Mouse (Mus musculus) neural tube, embryonic 14.5 days (tissue): ENCODE measurements around the gene Prm1. TPM values are rescaled to one million over a fixed set of nuclear protein-coding genes. Genes with fewer than 3 reads are reported as not detected.
A peak's percentile ranks its signal among the peaks of the same experiment; 100 is the strongest.

ENCODE experiments used
- ATAC-seq: fragments of 200-750 bp; cut with Nextera tagmentation; 2 replicates; pipeline ENCODE4 v1.8.0; 2017; ENCODE audit warnings: low read depth, mild to moderate bottlenecking, moderate TSS enrichment, moderate library complexity
- H3K27ac ChIP-seq: fragments of 300-500 bp; sonication (generic); 2 replicates; pipeline ENCODE4 v1.5.1; 2014; ENCODE audit warnings: low read depth, mild to moderate bottlenecking, control low read depth, low read length, moderate library complexity, mixed read lengths
- H3K27me3 ChIP-seq: fragments of 300-500 bp; sonication (generic); 2 replicates; pipeline ENCODE4 v1.6.1; 2014; ENCODE audit warnings: low read length; ENCODE audit not compliant: control insufficient read depth, insufficient read depth
- H3K36me3 ChIP-seq: fragments of 300-500 bp; sonication (generic); 2 replicates; pipeline ENCODE4 v1.6.1; 2014; ENCODE audit warnings: low read length, mixed read lengths; ENCODE audit not compliant: control insufficient read depth, insufficient read depth
- H3K4me1 ChIP-seq: fragments of 300-500 bp; sonication (generic); 2 replicates; pipeline ENCODE4 v1.6.1; 2014; ENCODE audit warnings: low read length; ENCODE audit not compliant: control insufficient read depth, insufficient read depth
- H3K4me2 ChIP-seq: fragments of 300-500 bp; sonication (generic); 2 replicates; pipeline ENCODE4 v1.6.1; 2014; ENCODE audit warnings: mild to moderate bottlenecking, low read depth, low read length, control low read depth
- H3K4me3 ChIP-seq: fragments of 300-500 bp; sonication (generic); 2 replicates; pipeline ENCODE4 v1.5.1; 2014; ENCODE audit warnings: low read depth, low read length, control low read depth, mixed read lengths
- H3K9ac ChIP-seq: fragments of 300-500 bp; sonication (generic); replicated peaks from 2 replicates; pipeline ENCODE4 v1.6.1; 2014; ENCODE audit warnings: low read depth, mild to moderate bottlenecking, control low read depth, low read length, mixed read lengths
- H3K9me3 ChIP-seq: fragments of 300-500 bp; sonication (generic); 2 replicates; pipeline ENCODE4 v1.6.1; 2016; ENCODE audit warnings: low read length; ENCODE audit not compliant: control insufficient read depth
- WGBS: fragments of 180-500 bp; shearing (Covaris S2); extraction: QIAGEN DNeasy Blood & Tissue Kit; methylation state at CpG from one replicate; pipeline ENCODE4 v1.1.7; 2014; 5-methylcytosine and 5-hydroxymethylcytosine counted together
- polyA plus RNA-seq: library from polyadenylated mRNA; unstranded; fragments of >200 nt; fragmentation: Nextera tagmentation; extraction: Ambion mirVana; gene quantifications from 2 replicates; pipeline ENCODE4 v1.2.1, GENCODE M21; 2014

Gene Prm1
- polyA plus RNA-seq, 1 experiment from 2014 or later: not detected

GRCm38 (mm10) chr16:10780631-10781120 is 25.0 kb downstream of the Prm1 start:
- Histone ChIP-seq H3K36me3 (no peaks in the 10 kb centered on the region), H3K27ac (no peak overlapping the region), H3K4me3 (no peak overlapping the region), H3K9me3 (no peaks in the 10 kb centered on the region), H3K27me3 (0 out of 2 replicates have a peak, but pooled peaks cover 3% of the 10 kb centered on the region), H3K4me2 (no peak overlapping the region), H3K9ac (no peak overlapping the region), H3K4me1 (peaks cover 6% of the 10 kb centered on the region)
- no peak for ATAC-seq
- 86% methylated on average over 5 of the region's 5 CpGs for WGBS

GRCm38 (mm10) chr16:10777579-10778160 is 28.0 kb downstream of the Prm1 start:
- no peaks in the 10 kb centered on the region for H3K4me1 ChIP-seq
- H3K9ac ChIP-seq: no peak overlapping the region
- H3K27me3 ChIP-seq: no peaks in the 10 kb centered on the region
- H3K4me2 ChIP-seq: no peak overlapping the region
- H3K4me3 ChIP-seq: no peak overlapping the region
- no peaks in the 10 kb centered on the region for H3K36me3 ChIP-seq
- no peak overlapping the region for H3K27ac ChIP-seq
- no peaks in the 10 kb centered on the region for H3K9me3 ChIP-seq
- WGBS: 65% methylated on average over 5 of the region's 5 CpGs
- no peak for ATAC-seq

- no peak for ATAC-seq
- Histone ChIP-seq H3K9ac (no peak overlapping the region), H3K27me3 (no peaks in the 10 kb centered on the region), H3K4me3 (no peak overlapping the region), H3K4me1 (no peaks in the 10 kb centered on the region), H3K4me2 (no peak overlapping the region), H3K9me3 (no peaks in the 10 kb centered on the region), H3K36me3 (no peaks in the 10 kb centered on the region), H3K27ac (no peak overlapping the region)
- 70% methylated on average over 7 of the region's 7 CpGs for WGBS
Observed at GRCm38 (mm10) chr16:10776322-10776721, 29.3 kb downstream of the Prm1 start.

GRCm38 (mm10) chr16:10774726-10775125 is 30.9 kb downstream of the Prm1 start:
- H3K4me3 ChIP-seq: no peak overlapping the region
- no peak for ATAC-seq
- H3K27ac ChIP-seq: no peak overlapping the region
- no peaks in the 10 kb centered on the region for H3K27me3 ChIP-seq
- H3K4me1 ChIP-seq: no peaks in the 10 kb centered on the region
- H3K9ac ChIP-seq: no peak overlapping the region
- H3K9me3 ChIP-seq: no peaks in the 10 kb centered on the region
- WGBS: 75% methylated on average over 4 of the region's 4 CpGs
- H3K4me2 ChIP-seq: no peak overlapping the region
- no peaks in the 10 kb centered on the region for H3K36me3 ChIP-seq

GRCm38 (mm10) chr16:10773543-10773942 is 32.1 kb downstream of the Prm1 start:
- no peak overlapping the region for H3K27ac ChIP-seq
- H3K9ac ChIP-seq: no peak overlapping the region
- no peaks in the 10 kb centered on the region for H3K4me1 ChIP-seq
- H3K4me2 ChIP-seq: no peak overlapping the region
- H3K9me3 ChIP-seq: no peaks in the 10 kb centered on the region
- no peak for ATAC-seq
- no peaks in the 10 kb centered on the region for H3K36me3 ChIP-seq
- no peaks in the 10 kb centered on the region for H3K27me3 ChIP-seq
- 85% methylated on average over 8 of the region's 8 CpGs for WGBS
- no peak overlapping the region for H3K4me3 ChIP-seq

GRCm38 (mm10) chr16:10771769-10772510 is 33.7 kb downstream of the Prm1 start:
- Histone ChIP-seq H3K9me3 (no peaks in the 10 kb centered on the region), H3K4me1 (no peaks in the 10 kb centered on the region), H3K4me3 (no peak overlapping the region), H3K27ac (no peak overlapping the region), H3K4me2 (no peak overlapping the region), H3K27me3 (no peaks in the 10 kb centered on the region), H3K36me3 (no peaks in the 10 kb centered on the region), H3K9ac (no peak overlapping the region)
- no peak for ATAC-seq
- WGBS: 45% methylated on average over 19 of the region's 19 CpGs

GRCm38 (mm10) chr16:10770531-10771325 is 34.9 kb downstream of the Prm1 start:
- H3K9me3 ChIP-seq: no peaks in the 10 kb centered on the region
- H3K4me1 ChIP-seq: no peaks in the 10 kb centered on the region
- no peaks in the 10 kb centered on the region for H3K27me3 ChIP-seq
- no peak overlapping the region for H3K27ac ChIP-seq
- H3K4me2 ChIP-seq: no peak overlapping the region
- H3K4me3 ChIP-seq: no peak overlapping the region
- no peak overlapping the region for H3K9ac ChIP-seq
- no peaks in the 10 kb centered on the region for H3K36me3 ChIP-seq
- ATAC-seq: peak; percentile 41; the same call in 1 of the 2 replicates
- 56% methylated on average over 4 of the region's 4 CpGs for WGBS

GRCm38 (mm10) chr16:10769661-10770060 is 36.0 kb downstream of the Prm1 start:
- no peak overlapping the region for H3K27ac ChIP-seq
- no peaks in the 10 kb centered on the region for H3K9me3 ChIP-seq
- no peak for ATAC-seq
- H3K36me3 ChIP-seq: no peaks in the 10 kb centered on the region
- H3K4me1 ChIP-seq: no peaks in the 10 kb centered on the region
- H3K4me3 ChIP-seq: no peak overlapping the region
- no peak overlapping the region for H3K9ac ChIP-seq
- 66% methylated on average over 2 of the region's 2 CpGs for WGBS
- H3K4me2 ChIP-seq: no peak overlapping the region
- no peaks in the 10 kb centered on the region for H3K27me3 ChIP-seq

GRCm38 (mm10) chr16:10768821-10769220 is 36.8 kb downstream of the Prm1 start:
- Histone ChIP-seq H3K4me2 (no peak overlapping the region), H3K27me3 (no peaks in the 10 kb centered on the region), H3K9me3 (no peaks in the 10 kb centered on the region), H3K4me3 (no peak overlapping the region), H3K4me1 (no peaks in the 10 kb centered on the region), H3K9ac (no peak overlapping the region), H3K36me3 (no peaks in the 10 kb centered on the region), H3K27ac (no peak overlapping the region)
- ATAC-seq: no peak
- 70% methylated on average over 9 of the region's 9 CpGs for WGBS
